Mouse (Mus musculus): Measurements from ENCODE around the gene Dlg2.

- no peak for TF ChIP-seq CTCF (IDR thresholded peaks at IDR 0.05; ENCODE audit: low read depth, low read length)
- TF ChIP-seq GATA1 (IDR thresholded peaks at IDR 0.05; ENCODE audit: borderline replicate concordance, low read length): no peak
- no peak for TF ChIP-seq POLR2AphosphoS5 (IDR thresholded peaks at IDR 0.05; ENCODE audit: insufficient replicate concordance, low read depth, low read length)
- TF ChIP-seq GATA2 (IDR thresholded peaks at IDR 0.05; ENCODE audit: borderline replicate concordance, low read depth, low read length): no peak
Observed at GRCm38 (mm10) chr7:90947073-90947472, 470.6 kb downstream of the Dlg2 start.

Measured in G1E (cell line).